Mouse (Mus musculus) liver, adult 2 months (tissue): Measurements from ENCODE around the gene Olfr1136. TPM values are rescaled to one million over a fixed set of nuclear protein-coding genes. Genes with fewer than 3 reads are reported as not detected.

Experiments used
- DNase-seq: peaks from one replicate; pipeline ENCODE4 v3.0.0-alpha.2; 2011; ENCODE audit warnings: low read depth, low spot score; ENCODE audit errors: extremely low read depth
- H3K27ac ChIP-seq: fragments of 200-500 bp; replicated peaks from 2 replicates; pipeline ENCODE4 v1.5.1; 2012; ENCODE audit warnings: low read depth, mild to moderate bottlenecking, control low read depth, inconsistent platforms, low read length; ENCODE audit not compliant: insufficient read depth
- H3K27me3 ChIP-seq: fragments of 200-500 bp; 2 replicates; pipeline ENCODE4 v1.6.1; 2012; ENCODE audit warnings: mild to moderate bottlenecking, moderate library complexity, low read length, inconsistent platforms; ENCODE audit not compliant: control insufficient read depth, insufficient read depth
- H3K36me3 ChIP-seq: fragments of 200-500 bp; 2 replicates; pipeline ENCODE4 v1.6.1; 2012; ENCODE audit warnings: low read length, inconsistent platforms; ENCODE audit not compliant: control insufficient read depth, insufficient read depth
- H3K4me1 ChIP-seq: fragments of 200-500 bp; 2 replicates; pipeline ENCODE4 v1.6.1; 2011; ENCODE audit warnings: low read length; ENCODE audit not compliant: control insufficient read depth, insufficient read depth
- H3K4me3 ChIP-seq: fragments of 200-500 bp; 2 replicates; pipeline ENCODE4 v1.5.1; 2011; ENCODE audit warnings: low read depth, mild to moderate bottlenecking, control low read depth, low read length, moderate library complexity; ENCODE audit not compliant: insufficient read depth
- H3K79me2 ChIP-seq: fragments of 200-500 bp; 2 replicates; pipeline ENCODE4 v1.6.1; 2012; ENCODE audit warnings: inconsistent platforms, mild to moderate bottlenecking, low read length, moderate library complexity; ENCODE audit not compliant: control insufficient read depth, insufficient read depth
- H3K9ac ChIP-seq: fragments of 200-500 bp; 2 replicates; pipeline ENCODE4 v1.6.1; 2012; ENCODE audit warnings: low read depth, mild to moderate bottlenecking, control low read depth, inconsistent platforms, low read length
- CTCF ChIP-seq: fragments of 200-500 bp; IDR thresholded peaks from 2 replicates; pipeline ENCODE4 v1.5.1; 2011; ENCODE audit warnings: low read depth, low read length, control low read depth
- POLR2A ChIP-seq: fragments of 200-500 bp; IDR thresholded peaks from 2 replicates; pipeline ENCODE4 v1.6.1; 2011; ENCODE audit warnings: low read length, control low read depth; ENCODE audit not compliant: insufficient read depth; ENCODE audit errors: extremely low read depth
- WGBS: fragments of 180-500 bp; shearing (Covaris S2); methylation state at CpG from one replicate; pipeline ENCODE4 v1.1.7; 2018; 5-methylcytosine and 5-hydroxymethylcytosine counted together
- polyA plus RNA-seq: library from polyadenylated mRNA; depleted of rRNA; stranded (reverse); fragments of >200 nt; gene quantifications from 2 replicates; pipeline ENCODE4 v1.2.3, GENCODE M21; 2012; rRNA removed
- total RNA-seq: library from RNA; depleted of rRNA; stranded (reverse); fragments of >200 nt; gene quantifications from 2 replicates; pipeline ENCODE4 v1.2.3, GENCODE M21; 2014; rRNA removed

The Olfr1136 gene
- total RNA-seq: not detected in 2 replicates
- polyA plus RNA-seq: not detected in 2 replicates

DNA sequence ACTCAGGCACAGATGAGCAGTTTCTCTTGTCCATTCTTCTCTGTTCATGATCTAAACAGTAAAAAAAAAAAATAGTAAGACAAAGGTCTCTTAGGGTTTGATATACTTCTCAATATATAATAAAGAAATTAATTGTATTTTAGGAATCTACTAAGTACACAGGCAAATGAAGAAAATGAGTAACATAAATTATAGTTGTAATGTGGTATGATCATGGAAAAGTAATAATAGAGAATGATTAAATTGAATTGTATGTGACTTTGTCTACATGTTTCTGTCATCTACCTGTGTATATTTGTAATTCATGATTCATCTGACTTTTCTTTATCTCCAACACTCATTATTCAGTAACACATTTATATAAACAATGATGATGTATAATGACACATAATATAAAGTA lies at the start of gene Olfr1136:
Olfr1136 (minus strand) TSS at position 101 of the 400 bp plus-strand sequence.
- no peak within 1 kb of the TSS for H3K9ac ChIP-seq
- DNase-seq: no peak
- H3K27ac ChIP-seq: no peak within 1 kb of the TSS
- no peak within 1 kb of the TSS for H3K4me3 ChIP-seq
- H3K27me3 ChIP-seq: no peaks in the 10 kb centered on the region
- H3K79me2 ChIP-seq: no peaks in the 10 kb centered on the region
- no peaks in the 10 kb centered on the region for H3K4me1 ChIP-seq
- TF ChIP-seq POLR2A (no peak), CTCF (no peak)
- H3K36me3 ChIP-seq: no peaks in the 10 kb centered on the region

DNA sequence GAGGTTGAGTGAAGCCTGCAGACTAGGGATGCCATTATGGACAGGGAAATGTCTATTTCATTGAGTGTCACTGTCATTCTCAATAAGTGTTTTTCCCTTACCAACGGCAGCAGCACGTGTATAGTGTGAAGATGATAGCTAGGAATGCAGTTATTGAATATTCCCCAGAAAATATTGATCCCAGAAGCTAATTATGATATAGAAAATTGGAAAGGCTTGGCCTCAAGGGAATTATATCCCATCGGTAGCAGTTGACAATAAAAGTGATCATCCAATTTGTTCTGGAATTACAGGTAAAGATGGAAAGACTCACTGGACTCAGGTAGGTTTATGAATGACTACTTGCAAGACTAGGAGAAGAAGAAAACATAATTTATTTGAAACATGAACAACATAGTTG lies 49.7 kb upstream of the Olfr1136 start, which contains the start of gene Olfr1140:
Olfr1140 (plus strand) TSS at position 301 of the 400 bp plus-strand sequence.
- Histone ChIP-seq H3K27me3 (no peaks in the 10 kb centered on the region), H3K9ac (no peak within 1 kb of the TSS), H3K4me1 (no peaks in the 10 kb centered on the region), H3K79me2 (no peaks in the 10 kb centered on the region), H3K36me3 (no peaks in the 10 kb centered on the region), H3K4me3 (no peak within 1 kb of the TSS), H3K27ac (no peak within 1 kb of the TSS)
- no peak for DNase-seq
- 69% methylated on average over 3 of the region's 3 CpGs for WGBS
- TF ChIP-seq POLR2A (no peak), CTCF (no peak)

DNA sequence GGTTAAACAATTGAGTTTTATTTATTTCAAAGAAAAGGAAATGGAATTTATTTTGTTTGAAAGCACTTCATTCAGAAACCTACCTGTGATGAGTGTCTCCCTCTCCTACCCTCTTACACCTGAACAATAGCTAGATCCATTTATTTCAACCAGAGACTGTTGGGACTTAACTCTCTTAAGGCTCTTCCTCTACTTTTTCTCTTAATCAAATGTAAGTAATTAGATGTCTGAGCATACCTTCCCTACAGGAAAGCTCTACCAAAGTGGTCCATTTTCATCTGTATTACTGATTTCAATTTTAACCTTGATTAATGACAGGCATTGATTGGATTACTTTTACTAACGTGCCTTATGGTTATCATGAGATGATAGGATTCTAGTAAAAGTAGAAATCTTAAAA lies 46.1 kb upstream of the Olfr1136 start, which contains the start of gene Olfr1138:
Olfr1138 (minus strand) TSS at position 101 of the 400 bp plus-strand sequence.
- 72% methylated on average over 1 of the region's 1 CpGs for WGBS
- H3K9ac ChIP-seq: no peak within 1 kb of the TSS
- no peak within 1 kb of the TSS for H3K4me3 ChIP-seq
- H3K27ac ChIP-seq: no peak within 1 kb of the TSS
- no peaks in the 10 kb centered on the region for H3K36me3 ChIP-seq
- no peaks in the 10 kb centered on the region for H3K4me1 ChIP-seq
- TF ChIP-seq CTCF (no peak), POLR2A (no peak)
- no peaks in the 10 kb centered on the region for H3K79me2 ChIP-seq
- H3K27me3 ChIP-seq: no peaks in the 10 kb centered on the region
- DNase-seq: no peak

DNA sequence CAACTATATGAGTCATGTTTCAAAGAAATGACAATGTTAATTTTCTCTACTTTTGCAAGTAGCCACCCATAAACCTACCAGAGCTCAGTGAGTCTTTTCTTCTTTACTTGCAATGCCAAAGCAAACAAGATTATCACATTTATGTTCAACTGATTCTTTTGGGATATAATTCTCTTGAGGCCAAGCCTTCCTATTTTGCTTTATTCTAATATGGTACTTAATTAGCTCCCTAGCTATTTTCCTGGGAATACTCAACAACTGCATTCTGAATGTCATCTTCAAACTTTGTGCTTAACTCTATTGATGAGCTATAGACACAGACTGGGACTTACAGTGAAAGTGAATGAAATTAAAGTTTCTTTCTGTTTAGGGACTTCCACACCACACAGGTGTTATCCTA lies 19.3 kb upstream of the Olfr1136 start, which contains the start of gene Olfr1137:
Olfr1137 (minus strand) TSS at position 101 of the 400 bp plus-strand sequence.
- no peaks in the 10 kb centered on the region for H3K4me1 ChIP-seq
- no peak for TF ChIP-seq CTCF
- TF ChIP-seq POLR2A: no peak
- no peaks in the 10 kb centered on the region for H3K27me3 ChIP-seq
- H3K9ac ChIP-seq: no peak within 1 kb of the TSS
- no peaks in the 10 kb centered on the region for H3K36me3 ChIP-seq
- no peak for DNase-seq
- no peak within 1 kb of the TSS for H3K27ac ChIP-seq
- no peak within 1 kb of the TSS for H3K4me3 ChIP-seq
- H3K79me2 ChIP-seq: no peaks in the 10 kb centered on the region

DNA sequence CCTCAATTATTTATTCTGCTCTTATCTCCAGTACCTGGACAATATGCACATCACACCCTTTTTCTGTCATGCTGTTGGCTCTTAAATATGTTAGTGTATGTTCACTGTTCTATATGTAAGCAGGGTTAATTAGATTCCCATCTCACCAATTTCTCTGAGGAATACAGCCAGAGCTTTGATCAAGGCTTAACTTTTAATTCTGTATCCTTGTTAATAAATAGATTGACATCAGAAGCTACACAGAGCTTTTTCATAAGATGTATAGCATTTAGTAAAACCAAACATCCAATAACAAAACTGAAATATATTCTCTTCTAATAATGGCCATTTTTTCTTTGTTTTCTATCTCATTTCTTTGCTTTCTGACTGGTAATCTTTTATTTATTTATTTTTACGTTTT lies 20.2 kb downstream of the Olfr1136 start, which contains the start of gene Olfr1135:
Olfr1135 (minus strand) TSS at position 101 of the 400 bp plus-strand sequence.
- Histone ChIP-seq H3K4me3 (no peak within 1 kb of the TSS), H3K79me2 (no peaks in the 10 kb centered on the region), H3K27me3 (no peaks in the 10 kb centered on the region), H3K9ac (no peak within 1 kb of the TSS), H3K27ac (no peak within 1 kb of the TSS), H3K4me1 (no peaks in the 10 kb centered on the region), H3K36me3 (no peaks in the 10 kb centered on the region)
- WGBS: 6% methylated on average over 1 of the region's 1 CpGs
- no peak for TF ChIP-seq CTCF
- TF ChIP-seq POLR2A: no peak
- DNase-seq: no peak

DNA sequence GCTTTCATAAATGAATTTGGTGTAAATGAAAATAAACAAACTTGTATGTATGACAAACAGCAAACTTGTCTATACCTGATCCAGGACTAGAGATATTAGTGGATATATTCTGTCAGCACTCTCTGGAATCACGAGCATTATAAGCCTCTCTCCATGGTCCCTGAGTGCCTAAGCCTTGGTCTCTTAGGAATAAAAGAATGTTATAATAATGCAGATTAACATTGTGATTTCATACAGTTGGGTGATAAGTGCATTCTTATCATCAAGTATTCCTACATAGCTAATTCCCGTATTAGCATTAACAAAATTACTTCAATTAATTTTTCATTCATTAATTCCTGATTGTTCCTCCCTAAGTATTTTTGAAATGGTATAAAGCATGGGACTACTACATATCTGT lies 35.4 kb downstream of the Olfr1136 start, which contains the start of gene Olfr1134:
Olfr1134 (minus strand) TSS at position 101 of the 400 bp plus-strand sequence.
- H3K4me3 ChIP-seq: no peak within 1 kb of the TSS
- WGBS: 71% methylated on average over 2 of the region's 2 CpGs
- H3K9ac ChIP-seq: no peak within 1 kb of the TSS
- no peak for DNase-seq
- no peaks in the 10 kb centered on the region for H3K27me3 ChIP-seq
- H3K79me2 ChIP-seq: no peaks in the 10 kb centered on the region
- H3K4me1 ChIP-seq: no peaks in the 10 kb centered on the region
- no peak within 1 kb of the TSS for H3K27ac ChIP-seq
- H3K36me3 ChIP-seq: no peaks in the 10 kb centered on the region
- TF ChIP-seq CTCF: no peak
- TF ChIP-seq POLR2A: no peak
